Mouse (Mus musculus) cerebellum, adult 11-12 months (tissue): ENCODE measurements at regions not wholly inside any gene's neighbourhood (a gene's known extent, or its start where the extent isn't known, plus 50 kb on each side); places are given as distances from the start of the nearest gene placed in this dataset.

Experiments
- DNase-seq: peaks from one replicate; pipeline ENCODE4 v3.0.0; 2022

DNA sequence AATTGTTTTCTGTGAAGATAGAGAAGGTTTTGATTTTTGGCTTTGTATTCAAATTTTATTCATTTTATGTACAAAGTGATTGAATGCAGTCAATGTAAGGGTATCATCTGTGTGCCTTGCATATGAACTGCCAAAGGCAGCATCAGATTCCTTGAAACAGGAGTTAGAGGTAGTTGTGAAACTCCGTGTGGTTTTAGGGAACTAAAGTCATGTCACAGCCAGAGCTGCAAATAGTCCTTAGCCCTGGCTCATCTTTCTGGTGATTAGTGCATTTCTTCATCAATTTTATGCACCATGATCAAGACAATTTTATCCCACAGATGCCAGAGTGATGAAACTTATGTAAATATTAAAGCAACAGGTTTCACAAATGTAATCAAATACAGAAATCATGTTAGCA, 534.4 kb downstream of the Flrt2 start:
- no peak for DNase-seq

DNA sequence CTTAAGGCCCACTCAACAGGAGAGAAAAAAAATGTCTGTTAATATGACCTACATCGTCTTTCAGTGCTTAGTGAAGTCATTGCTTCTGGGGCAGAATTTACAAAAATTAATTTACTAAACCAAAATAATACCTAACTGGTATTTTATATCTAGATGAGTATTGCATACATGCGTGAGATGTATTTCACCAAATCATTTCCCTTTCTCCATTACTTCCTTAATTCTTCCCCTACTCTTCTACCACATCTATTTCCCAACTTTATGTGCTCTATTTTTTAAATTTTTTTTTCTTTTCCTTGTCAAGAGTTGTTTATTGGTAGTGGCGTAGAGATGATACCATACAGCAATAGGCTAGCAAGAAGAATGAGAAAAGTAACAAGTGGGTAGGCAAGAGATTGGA, 536.7 kb downstream of the Flrt2 start:
- no peak for DNase-seq

DNA sequence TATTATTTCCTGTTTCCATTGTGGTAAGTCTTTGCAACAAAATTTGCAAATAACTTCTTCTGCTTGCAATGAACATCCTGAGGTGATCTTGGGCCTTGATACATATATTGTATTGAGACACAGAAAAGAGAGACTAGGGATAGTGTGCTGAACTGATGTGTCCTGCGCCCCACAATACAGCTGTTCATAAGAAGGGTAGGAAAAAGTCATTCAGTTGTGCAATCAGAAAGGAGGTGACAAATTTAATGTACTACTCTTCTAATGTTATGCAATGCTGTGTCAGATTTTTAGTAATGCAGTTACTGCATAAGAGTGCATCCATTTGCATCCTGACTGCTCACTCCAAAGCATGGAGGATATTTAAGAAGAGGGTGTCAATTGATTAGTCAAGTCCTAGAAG, 543.5 kb downstream of the Flrt2 start:
- DNase-seq: no peak

DNA sequence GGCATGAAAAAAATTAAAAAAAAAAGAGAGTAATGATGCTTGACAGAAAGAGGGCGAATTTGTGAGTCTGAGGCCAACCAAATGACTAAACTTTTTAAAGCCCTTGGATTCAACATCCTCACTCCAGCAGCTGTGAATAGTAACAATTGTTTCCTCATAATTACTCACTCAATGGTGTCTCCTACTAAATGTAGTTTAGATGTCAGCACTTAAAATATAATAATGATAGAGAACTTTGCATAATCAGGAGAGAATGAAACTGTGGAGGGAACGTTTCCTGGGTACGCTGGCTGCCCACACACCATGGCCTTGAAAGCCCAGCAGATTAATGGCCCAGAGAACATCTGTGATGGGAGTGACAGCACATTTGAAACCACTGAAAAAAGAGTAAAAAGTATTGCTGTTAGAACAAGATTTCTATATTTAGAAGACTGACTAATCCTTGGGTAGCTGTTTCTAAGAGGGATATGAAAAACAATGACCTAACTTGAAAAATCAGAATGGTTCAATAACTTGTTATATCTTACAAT, 544.0 kb downstream of the Flrt2 start:
- no peak for DNase-seq

DNA sequence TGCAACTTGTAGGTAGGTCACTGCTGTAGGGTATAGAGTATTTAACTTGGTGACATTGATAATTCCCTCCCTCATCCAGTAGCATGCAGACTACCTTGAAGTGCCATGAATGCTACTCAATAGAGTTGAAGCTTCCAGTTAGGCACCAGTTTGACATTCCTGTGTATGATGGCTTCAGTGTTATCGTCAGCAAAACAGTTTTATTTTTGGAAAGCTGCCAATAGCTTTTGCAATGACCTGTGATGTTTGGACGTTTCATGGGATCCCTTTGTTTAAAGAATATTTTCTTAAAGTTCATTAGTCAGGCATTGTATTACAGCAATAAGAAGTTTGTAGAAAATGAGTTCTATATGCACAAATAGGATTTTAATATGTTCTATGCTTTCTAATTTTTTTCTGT, 547.6 kb downstream of the Flrt2 start:
- no peak for DNase-seq

DNA sequence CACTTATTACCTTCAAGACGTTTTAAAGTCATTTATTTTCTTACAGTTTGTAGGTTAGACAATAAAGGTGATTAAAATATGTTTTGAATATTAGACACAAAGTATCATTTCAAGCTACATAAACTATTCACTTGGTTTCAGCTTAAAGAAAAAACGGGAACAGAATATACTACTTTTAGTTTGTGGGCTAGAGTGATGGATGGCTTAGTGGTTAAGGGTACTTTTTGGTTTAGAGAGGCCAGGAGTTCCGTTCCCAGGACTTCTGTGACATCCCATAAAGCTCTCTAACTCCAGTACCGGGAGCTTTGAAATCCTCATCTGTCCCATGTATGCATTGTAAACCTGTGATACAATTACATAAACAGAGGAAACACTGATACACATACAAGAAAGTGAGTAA, 570.0 kb downstream of the Flrt2 start:
- no peak for DNase-seq

DNA sequence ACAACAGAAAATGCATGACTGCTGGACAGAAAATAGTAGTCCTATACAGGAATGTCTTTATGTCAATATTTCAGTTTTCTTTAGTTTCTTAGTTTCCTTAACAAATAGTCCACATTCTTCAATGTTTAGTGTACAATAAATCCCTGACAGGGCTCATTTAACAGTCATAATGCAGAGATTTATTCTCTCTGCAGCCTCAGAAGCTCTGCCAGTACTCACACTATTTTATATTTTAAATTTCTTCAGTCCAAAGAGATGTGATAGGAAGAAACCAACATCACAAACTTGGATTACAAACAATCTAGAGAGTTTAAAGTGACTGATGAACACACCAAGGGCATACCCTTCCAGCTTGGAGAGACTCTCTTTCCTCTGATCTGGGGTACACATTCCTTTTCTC, 583.9 kb downstream of the Flrt2 start:
- no peak for DNase-seq

DNA sequence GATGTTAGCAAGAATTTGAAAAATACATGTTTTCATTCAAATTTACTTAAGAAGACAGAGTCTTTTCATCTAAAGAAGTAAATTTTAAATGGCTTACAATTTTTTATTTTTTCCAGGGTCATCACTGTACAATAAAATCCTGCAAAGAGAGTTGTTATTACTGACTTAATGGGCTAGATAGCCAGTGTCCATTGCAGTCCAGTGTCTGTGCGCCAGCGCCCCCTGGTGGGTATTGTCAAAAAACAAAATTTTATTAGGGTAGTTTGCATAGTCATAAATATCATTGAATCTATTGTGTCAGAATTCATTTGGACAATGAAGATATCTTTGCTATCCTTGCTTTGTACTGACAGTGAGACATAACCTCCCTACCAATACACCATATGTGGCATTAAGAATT, 619.1 kb downstream of the Flrt2 start:
- DNase-seq: no peak

DNA sequence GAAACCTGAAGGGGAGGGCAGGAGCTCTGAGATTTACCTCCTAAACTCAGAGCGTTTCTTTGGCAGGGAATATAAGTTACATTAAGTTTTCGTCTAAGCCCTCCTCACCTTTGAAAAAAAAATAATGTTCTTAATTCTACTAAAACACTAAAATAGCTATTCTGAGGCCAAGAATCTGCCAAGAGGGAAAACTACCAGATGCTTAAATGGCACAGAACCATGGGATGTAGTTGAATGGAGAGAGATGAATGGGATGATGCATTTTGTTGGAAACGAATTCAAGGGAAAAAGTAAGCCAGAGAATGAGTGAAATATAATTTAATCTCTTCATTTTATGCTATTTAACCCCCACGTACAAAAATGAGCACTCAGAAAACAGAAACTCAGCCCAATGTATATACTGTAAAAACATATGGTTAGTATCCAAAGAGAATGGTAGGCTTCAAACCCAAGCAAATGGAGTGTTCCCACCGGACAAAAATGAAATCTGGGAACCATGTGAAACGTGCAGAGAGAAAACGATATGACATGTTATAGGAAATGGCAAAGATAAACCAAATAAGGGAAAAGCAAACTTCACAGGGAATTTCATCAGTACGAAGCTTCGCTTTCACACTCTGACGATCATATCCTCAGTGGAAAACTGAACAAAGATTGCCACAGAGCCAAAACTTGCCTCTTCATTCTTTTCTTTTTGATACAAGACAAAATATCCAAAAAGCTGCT, 631.2 kb downstream of the Flrt2 start:
- no peak for DNase-seq

DNA sequence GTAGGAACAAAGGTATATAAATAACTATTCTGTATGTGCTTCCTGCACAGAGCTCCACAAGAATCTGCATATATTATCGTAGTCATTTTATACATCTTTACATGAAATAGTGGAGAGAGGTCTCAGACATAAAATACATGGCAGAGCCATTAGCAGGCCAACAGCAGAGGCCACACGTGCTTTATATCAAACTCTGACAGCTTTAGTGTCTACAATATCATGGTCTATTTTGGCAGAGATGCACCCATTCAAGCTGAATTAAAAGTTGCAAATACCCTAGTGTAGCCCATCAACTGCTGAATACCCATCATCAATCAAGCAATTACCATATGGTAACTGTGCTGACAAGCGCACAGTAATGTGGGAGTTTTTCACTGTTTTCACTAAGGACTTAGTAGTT, 659.1 kb downstream of the Flrt2 start:
- DNase-seq: no peak

DNA sequence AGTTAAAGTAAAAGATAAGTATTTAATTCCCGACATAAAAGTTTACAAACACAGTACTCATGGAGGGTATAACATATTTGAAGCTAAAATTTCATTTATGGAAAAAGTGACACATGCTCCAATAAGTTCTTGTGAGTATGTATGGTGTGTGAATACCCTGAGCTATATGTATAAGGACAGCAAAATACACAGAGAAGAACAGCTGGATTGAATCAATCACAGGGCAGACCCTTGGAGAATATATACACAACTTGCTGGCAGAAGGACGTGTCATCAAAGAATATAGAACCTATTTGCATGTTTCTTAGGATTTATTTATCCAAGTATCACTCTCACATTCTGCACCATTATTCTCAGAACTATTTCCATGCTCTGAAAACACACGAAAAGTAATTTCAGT, 686.9 kb downstream of the Flrt2 start:
- DNase-seq: no peak

DNA sequence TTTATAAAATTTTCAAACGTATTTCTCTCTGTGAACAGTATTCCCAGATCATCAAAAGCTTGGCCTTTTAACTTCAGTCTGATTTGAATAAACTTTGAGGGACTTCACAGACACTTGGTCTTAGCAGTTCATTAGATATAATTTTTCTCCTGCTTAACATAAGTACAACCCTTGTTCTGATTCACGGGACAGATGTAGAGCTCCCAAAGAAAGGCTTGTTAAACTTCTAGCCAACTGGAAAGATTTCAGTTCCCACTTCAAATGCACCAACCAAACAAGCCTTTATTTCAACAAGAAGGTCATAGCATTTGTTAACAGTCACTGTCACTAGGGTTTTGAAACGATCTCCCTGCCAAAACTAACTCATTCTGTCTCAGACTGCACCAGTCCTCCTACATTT, 727.1 kb downstream of the Flrt2 start:
- no peak for DNase-seq

DNA sequence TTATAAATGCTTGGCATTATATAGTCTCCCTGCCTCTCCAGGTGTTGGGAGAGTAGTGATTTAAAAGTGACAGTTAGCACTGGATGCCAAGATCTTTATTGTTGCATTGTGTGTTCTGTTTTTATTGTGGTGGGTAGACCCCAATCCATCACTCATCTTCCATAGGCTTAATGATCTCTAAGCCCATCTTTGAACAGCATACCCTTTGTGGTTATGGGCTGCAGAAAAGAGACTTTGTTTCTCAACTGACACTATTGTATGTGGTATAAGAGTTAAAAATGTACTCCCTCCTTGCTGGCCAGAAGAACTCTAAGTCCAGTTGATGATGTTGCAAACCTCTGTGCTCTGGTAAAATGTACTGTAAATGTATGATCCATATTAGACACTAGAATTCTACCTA, 727.5 kb downstream of the Flrt2 start:
- DNase-seq: no peak

DNA sequence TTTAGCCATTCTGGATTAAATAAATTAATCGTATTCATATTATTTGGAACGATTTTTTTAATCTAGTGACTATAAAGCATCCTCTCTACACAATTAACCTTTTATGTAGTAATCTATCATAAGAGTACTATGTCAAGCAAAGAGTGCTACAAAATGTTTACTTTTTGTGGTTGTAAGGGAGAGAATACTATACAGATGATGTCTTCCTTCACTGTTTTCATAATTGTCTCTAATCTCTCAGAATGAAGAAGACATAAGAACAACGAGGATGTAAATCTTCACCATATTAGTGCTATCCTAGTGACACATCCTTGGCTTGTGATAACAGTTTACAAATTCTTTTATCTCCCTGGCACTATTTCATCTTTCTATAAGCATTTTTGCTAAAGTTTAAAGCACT, 735.6 kb downstream of the Flrt2 start:
- no peak for DNase-seq

DNA sequence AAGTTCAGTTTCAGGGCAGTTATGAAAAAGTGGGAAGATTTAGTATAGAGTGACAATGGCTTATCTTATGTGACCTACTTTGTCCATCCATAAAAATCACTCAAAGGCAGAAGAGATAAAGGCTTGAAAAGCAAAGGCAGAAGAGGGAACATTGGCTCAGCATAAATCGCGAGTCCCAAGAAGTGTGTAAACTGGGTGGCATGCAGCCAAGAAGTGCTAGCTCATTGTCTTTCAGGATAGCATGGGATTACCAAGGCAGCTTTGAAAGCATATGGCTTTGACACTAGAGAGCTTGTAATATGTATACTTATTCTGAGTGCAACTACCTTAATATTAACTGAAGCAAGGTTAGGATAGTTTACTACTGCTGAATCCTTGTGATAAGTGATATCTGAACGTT, 750.5 kb downstream of the Flrt2 start:
- no peak for DNase-seq

DNA sequence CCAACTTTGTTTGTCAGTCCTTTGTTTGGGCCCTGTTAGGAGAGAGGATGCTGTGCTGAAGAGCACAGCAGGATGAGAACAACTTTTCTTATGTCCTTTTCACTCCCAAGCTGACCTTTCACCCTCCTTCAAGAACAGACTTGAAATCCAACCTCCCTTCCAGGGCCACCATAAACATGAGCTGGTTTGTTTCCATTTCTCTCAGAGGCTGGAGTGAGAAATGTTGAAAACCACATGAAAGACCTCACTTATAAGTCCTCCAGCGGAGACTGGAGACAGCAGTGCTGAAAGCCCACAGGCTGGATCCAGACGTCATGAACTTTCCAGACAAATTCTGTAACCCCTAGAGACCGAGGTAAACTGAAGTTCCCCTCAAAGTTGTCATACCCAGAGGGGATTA, 761.3 kb downstream of the Flrt2 start:
- DNase-seq: no peak

DNA sequence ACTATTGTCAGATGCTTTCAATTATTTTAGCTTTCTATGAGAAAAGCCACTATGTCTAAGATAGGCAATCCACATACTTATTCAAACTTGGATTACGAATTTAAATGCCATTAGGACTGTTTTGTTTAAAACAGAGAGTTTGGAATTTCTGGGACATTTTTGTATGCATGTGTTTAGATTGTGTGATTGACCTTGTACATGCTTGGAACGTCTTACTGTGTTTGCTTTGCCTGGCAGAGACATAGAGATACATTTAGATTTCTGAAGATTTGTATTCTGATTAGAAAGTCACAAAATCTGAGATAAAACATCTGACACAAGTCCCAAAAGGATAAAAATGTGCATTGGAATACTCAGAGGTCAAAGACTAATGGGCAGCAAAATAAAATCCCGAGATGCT, 784.3 kb downstream of the Flrt2 start:
- no peak for DNase-seq

DNA sequence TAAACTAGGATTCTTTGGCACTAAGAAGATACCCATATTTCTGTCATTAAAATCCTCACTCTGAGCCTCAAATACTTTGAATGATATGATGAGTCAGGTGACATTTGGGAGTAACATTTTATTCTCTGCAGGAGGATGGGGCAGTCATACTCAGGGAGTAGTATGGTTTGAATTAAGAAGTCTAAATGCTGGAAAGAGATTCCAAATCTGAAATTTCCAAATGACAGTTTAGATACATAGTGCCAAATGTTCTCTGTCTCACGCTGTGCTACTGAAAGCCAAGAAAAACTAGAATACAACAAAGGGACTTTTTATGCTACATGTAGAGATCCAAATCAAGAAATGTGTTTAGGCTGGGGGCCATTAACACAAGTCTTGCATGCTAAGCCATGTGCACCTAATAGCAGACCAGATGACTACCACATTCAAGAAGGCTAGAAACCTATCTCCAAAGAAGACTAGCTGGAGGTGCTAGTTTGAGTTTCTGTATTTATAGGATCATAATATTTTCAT, 796.5 kb downstream of the Flrt2 start:
- no peak for DNase-seq

DNA sequence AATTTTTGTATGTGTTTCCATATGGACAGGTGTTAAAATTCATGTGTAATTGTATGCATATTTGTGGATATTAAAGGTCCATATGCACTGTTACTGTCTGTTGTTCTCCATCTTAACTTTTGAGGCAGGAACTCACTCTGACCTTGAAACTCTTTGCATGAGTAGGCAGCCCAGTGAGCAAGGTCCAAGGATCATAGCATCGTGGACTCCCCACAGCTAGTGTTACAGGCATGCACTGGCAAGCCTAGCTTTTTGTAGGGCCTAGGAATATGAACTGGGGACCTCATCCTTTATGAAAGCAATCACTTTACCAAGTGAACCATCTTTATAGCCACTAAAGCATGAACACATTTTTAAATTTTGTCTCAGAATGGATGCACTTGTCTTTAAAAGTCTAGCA, 817.6 kb downstream of the Flrt2 start:
- DNase-seq: no peak

DNA sequence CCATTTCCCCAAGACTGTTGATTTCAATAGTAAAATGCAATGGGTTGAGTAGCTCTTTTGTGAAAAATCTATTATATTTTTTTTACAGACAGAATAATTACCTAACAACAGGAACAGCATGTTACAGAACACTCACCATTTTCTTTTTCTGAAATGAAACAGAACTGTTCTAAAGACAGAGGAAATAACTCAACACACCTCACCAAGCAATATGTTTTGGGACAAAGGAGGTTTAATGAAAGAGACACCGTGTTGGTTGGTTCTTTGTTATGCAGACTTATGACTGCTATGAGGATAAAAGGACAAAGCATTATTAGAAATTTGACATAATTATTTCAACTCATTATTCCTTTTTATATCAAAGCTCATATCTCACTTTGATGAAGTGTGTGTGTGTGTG, 866.8 kb downstream of the Flrt2 start:
- no peak for DNase-seq

DNA sequence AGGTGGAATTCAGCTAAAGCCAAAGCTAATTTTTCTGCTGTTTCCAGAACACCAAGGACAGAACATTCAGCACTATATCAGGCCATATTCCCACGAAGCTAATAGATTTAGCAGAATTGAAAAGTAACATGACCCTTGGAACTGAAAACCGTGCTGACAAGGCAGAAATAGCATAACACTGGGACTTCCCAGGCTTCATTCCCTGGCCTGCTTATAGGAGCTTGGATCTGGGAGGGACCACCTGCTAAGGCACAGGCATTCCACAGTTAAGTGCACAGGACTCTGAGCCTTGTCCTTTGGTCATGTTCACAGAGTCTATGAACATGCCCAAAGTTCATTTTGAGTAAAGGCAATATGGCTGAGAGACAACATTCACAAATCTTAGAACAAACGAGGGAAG, 902.8 kb downstream of the Flrt2 start:
- no peak for DNase-seq

DNA sequence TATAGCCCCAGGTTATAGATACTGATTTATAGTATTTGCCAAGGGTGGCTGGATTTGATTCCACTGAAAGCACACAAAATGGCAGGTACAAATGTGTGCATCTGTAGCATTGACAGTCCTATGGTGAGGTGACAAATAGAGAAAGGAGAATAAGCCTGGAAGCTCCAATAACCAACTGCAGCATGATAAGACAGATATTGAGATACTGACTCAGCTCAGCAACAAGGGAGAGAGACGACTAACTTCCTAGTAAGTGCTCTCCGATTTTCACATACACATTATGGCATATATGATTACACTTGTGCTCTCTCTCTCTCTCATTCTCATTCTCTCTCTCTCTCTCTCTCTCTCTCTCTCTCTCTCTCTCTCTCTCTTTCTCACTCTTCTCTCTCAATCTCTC, 923.1 kb downstream of the Flrt2 start:
- no peak for DNase-seq

DNA sequence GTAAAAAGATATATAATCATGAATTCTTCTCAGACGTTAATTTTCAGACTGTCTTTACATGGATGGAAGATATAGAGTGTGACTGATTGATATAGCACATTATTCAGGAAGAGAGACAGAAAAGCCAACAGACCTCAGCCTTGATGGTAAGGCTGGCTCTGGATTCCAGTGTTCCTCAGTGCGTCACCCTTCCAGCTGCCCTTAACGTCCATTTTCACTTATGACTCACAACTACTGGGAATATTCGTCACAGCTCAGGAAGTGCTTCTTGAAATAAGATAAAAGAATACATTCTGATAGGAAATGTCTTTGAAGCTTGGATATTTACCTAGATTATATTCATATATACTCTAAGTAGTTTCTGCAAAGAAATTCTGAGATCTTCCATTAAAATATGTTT, 923.8 kb downstream of the Flrt2 start:
- no peak for DNase-seq

DNA sequence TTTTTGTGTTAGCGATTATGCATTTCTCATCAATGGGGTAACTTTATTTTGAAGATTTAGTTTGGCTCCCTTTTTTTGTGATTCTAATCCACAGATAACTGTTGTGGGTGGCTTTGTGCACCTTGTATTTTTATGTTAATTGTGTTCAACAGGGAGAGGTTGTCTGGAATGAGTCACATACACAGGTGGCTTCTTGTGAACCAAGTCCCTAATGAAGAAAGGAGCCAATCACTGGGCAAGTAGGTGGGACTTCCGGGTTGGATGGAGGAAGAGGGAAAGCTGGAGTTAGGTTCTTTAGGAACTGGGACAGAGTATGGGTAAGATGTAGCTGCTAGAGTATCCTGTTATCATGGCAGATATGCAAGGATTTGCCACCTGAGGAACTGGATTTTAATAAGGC, 925.2 kb downstream of the Flrt2 start:
- DNase-seq: no peak
